Mouse (Mus musculus): Measurements from ENCODE around the gene Dmd. TPM values are rescaled to one million over a fixed set of nuclear protein-coding genes. Genes with fewer than 3 reads are reported as not detected.

Dmd gene
- 17.4 TPM for polyA plus RNA-seq (2014; fragmentation: Illumina TruSeq; extraction: RNeasy Lipid Tissue Mini Kit (QIAGEN cat#74804); ENCODE audit: low read depth, low replicate concordance)

GRCm38 (mm10) chrX:82948630-82949029 is at the start of gene Dmd:
Gene Dmd, plus strand, starts transcription at chrX:82948870.

DNA sequence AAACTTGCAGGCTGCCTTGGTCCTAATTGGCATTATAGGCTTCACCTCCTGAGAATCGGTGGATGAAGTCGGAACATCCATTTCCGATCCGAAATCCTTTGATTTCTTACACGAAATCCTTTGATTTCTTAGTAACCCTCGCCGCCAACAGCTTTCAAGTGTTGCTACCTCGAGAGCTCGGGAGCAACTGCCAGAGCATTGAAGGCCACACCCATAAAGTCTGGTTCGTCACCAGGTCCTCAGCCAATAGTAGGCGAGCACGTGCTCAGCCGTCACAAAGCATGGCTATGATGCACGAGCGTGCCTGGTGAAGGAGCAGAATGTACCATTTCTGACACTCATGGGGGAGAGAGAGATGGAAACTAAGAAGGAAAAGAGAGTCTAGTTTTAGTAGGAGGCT is 538.9 kb downstream of the Dmd start, which contains the start of gene Tsga8:
TSS of gene Tsga8 (minus strand) at position 327 of the 400 bp plus-strand sequence.

DNA sequence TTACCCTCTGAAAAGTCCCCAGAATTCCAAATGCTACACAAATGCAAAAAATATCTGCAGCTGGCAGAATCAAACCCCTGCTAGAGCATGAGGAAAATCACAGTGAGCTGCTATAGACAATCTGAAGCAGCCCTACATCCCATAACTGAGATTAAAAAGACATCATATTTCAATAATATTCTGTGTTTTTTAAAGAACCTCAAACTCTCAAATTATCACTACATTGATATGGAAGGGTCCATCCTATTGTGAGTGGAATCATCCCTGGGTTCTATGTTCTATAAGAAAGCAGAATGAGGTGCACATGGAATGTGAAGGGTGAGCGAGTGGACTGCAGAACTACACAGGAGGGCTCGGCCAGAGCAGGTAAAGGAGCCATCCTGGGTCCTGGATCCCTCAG is 2300.7 kb downstream of the Dmd start, which contains the start of gene Fthl17a:
TSS of gene Fthl17a (plus strand) at position 301 of the 400 bp plus-strand sequence.

All from adipose tissue, adult 10 weeks (tissue).